Mouse (Mus musculus): ENCODE measurements around the gene Slc35a3.

GRCm38 (mm10) chr3:116652033-116652446, 60.6 kb downstream of the Slc35a3 start:
- TF ChIP-seq CTCF (IDR thresholded peaks at IDR 0.05; ENCODE audit: borderline replicate concordance, extremely low read depth, insufficient read depth, insufficient read length): no peak
- TF ChIP-seq POLR2A (IDR thresholded peaks at IDR 0.05; ENCODE audit: borderline replicate concordance, extremely low read depth, insufficient read depth, insufficient read length, poor library complexity, severe bottlenecking): no peak
